Mouse (Mus musculus) MN1 (cell line): Measurements from ENCODE around the gene Gtf2ird1.
A peak's percentile ranks its signal among the peaks of the same experiment; 100 is the strongest.

Experiments used
- DNase-seq: peaks from one replicate; pipeline ENCODE4 v3.0.0-alpha.2; 2016; ENCODE audit warnings: low spot score

Gtf2ird1 gene

DNA sequence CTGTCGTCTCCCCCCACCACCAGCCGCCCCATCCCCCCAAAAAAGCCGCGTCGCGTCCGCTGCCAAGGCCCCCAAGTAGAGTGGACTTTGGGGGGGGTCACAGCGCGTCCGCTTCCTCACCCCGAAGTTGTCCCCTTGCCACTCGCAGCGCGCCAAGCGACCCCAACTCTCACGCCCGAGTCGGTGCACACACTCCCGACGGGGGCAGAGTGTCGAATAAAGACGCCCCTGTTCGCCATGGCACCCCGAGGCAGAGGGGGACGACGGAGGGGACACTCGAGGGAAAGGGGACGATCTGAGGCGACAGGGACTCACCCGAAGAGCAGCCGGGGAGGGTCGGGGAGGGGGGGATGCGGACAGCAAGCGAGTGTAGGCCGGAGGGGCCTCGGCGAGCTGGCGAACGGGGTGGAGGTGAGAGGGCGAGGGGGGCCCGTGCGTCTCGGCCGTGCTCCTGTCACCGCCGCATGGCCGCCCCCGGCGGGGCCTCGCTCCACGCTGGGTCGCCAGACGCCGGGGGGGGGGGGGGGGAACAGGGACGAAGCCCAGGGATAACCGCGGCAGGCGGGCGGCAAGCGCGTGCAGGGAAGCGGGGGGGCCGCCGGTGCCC, 142.3 kb downstream of the Gtf2ird1 start:
- no peak for DNase-seq

GRCm38 (mm10) chr5:134313451-134314067, 143.0 kb downstream of the Gtf2ird1 start:
- DNase-seq: peak; percentile 98

- DNase-seq: peak; percentile 23
These were observed 143.6 kb downstream of the Gtf2ird1 start for GRCm38 (mm10) chr5:134312691-134313450.

DNA sequence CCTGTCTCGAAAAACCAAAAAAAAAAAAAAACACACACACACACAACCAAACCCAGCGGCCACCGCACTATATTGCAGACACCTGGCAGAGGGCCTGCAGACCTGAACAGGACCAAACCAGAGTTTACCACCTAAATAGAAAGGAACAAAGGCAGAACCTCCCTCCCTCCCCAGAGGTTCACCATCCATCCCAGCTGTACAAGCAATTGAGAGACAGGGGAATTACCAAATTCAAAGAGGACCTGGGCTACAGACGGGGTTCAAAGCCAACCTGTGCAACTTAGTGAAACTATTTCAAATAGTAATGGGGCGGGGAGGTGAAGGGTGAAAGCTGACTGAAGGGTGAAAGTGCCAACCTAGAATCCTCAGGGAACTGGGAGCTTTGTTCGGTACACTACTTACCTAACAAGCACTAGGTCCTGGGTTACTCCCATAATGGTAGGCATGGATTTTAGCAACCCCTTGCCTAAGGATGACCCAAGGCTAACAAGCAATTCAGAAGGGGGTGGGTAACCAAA, 144.6 kb downstream of the Gtf2ird1 start:
- DNase-seq: no peak

DNA sequence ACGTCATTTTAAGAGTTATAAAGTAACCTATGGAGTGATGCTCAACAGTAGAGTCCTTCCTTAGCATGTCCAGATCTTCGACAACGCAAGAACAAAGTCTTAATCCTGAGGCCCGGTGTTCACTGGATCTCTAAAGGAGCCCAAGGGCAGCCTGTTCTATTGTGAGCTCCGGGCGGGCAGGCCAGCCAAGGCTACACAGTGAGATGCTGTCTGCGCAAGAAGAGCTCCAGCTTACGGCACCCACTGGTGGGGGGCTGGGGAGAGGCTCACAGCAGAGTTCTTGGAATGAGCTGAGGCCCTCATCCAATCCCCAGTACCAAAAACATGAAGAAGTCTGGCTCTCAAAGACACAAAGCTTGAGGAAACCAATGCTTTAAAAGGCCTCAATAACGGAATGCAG, 146.3 kb downstream of the Gtf2ird1 start:
- DNase-seq: no peak

DNA sequence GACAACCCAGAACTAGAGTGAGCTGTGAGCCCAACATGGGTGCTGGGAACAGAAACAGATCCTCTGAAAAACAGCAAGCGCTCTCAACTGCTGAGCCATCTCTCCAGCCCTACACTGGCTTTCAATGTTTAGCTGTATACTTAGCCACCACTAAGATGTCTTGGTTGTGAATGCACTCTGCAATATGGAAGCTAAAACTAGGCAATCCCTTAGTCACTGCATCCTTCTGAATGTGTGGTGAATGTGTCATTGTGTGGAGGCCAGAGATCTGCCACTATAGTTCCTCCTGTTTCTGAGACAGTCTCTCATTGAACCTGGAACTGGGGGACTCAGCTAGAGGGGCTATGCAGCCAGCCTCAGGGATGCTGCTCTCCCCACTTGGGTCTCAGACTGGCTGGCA, 147.2 kb downstream of the Gtf2ird1 start:
- no peak for DNase-seq
